Mouse (Mus musculus) heart, embryonic 14.5 days (tissue): ENCODE results near the gene Rreb1. TPM values are rescaled to one million over a fixed set of nuclear protein-coding genes. Genes with fewer than 3 reads are reported as not detected.
"Not testable (repeated sequence)": the region's sequence is repeated elsewhere in the genome, so short reads cannot be mapped to it uniquely, and the experiment has no call there.

Experiments
- ATAC-seq: fragments of 200-750 bp; cut with Nextera tagmentation; 2 replicates; pipeline ENCODE4 v1.8.0; 2017; ENCODE audit warnings: low read depth, moderate TSS enrichment; ENCODE audit not compliant: insufficient number of reproducible peaks, insufficient read depth, low FRiP score
- H3K27ac ChIP-seq, 2 experiments: fragments of 200-500 bp in 1 of 2; fragments of 300-500 bp in 1 of 2; sonication (generic) in 1 of 2; replicated peaks in 1 of 2; 2 replicates each; pipeline ENCODE4 v1.5.1; 2012 to 2014; ENCODE audit warnings: low read depth in 2 of 2, low read length in 2 of 2, control low read depth in 1 of 2, mild to moderate bottlenecking in 1 of 2, mixed read lengths in 1 of 2; ENCODE audit not compliant: control insufficient read depth in 1 of 2, insufficient read depth in 1 of 2
- H3K27me3 ChIP-seq: fragments of 300-500 bp; sonication (generic); 2 replicates; pipeline ENCODE4 v1.6.1; 2014; ENCODE audit warnings: mild to moderate bottlenecking, low read length, control low read depth; ENCODE audit not compliant: control insufficient read depth, insufficient read depth
- H3K36me3 ChIP-seq: fragments of 300-500 bp; sonication (generic); 2 replicates; pipeline ENCODE4 v1.6.1; 2014; ENCODE audit warnings: mild to moderate bottlenecking, control low read depth, low read length, mixed read lengths; ENCODE audit not compliant: control insufficient read depth, insufficient read depth
- H3K4me1 ChIP-seq, 2 experiments: fragments of 200-500 bp in 1 of 2; fragments of 300-500 bp in 1 of 2; sonication (generic) in 1 of 2; 2 replicates each; pipeline ENCODE4 v1.6.1; 2012 to 2014; ENCODE audit warnings: low read length in 2 of 2, control low read depth in 1 of 2, mixed read lengths in 1 of 2; ENCODE audit not compliant: control insufficient read depth in 2 of 2, insufficient read depth in 2 of 2
- H3K4me2 ChIP-seq: fragments of 300-500 bp; sonication (generic); 2 replicates; pipeline ENCODE4 v1.6.1; 2014; ENCODE audit warnings: mild to moderate bottlenecking, low read length
- H3K4me3 ChIP-seq, 2 experiments: fragments of 200-500 bp in 1 of 2; fragments of 300-500 bp in 1 of 2; sonication (generic) in 1 of 2; 2 replicates each; pipeline ENCODE4 v1.5.1; 2012 to 2014; ENCODE audit warnings: low read length in 2 of 2, mild to moderate bottlenecking in 2 of 2, control low read depth in 1 of 2, low read depth in 1 of 2, moderate library complexity in 1 of 2; ENCODE audit not compliant: control insufficient read depth in 1 of 2, insufficient read depth in 1 of 2
- H3K9ac ChIP-seq: fragments of 300-500 bp; sonication (generic); 2 replicates; pipeline ENCODE4 v1.6.1; 2014; ENCODE audit warnings: mild to moderate bottlenecking, low read length
- H3K9me3 ChIP-seq: fragments of 300-500 bp; sonication (generic); 2 replicates; pipeline ENCODE4 v1.6.1; 2016; ENCODE audit warnings: low read length, control low read depth; ENCODE audit not compliant: control insufficient read depth
- WGBS: fragments of 180-500 bp; shearing (Covaris S2); extraction: QIAGEN DNeasy Blood & Tissue Kit; methylation state at CpG from one replicate; pipeline ENCODE4 v1.1.7; 2014; 5-methylcytosine and 5-hydroxymethylcytosine counted together
- polyA plus RNA-seq: library from polyadenylated mRNA; unstranded; fragments of >200 nt; fragmentation: Nextera tagmentation; extraction: Ambion mirVana; gene quantifications from 2 replicates; pipeline ENCODE4 v1.2.1, GENCODE M21; 2014

The Rreb1 gene
- polyA plus RNA-seq, 1 experiment from 2014 or later = 17.8 TPM

- 15% methylated on average over 13 of the region's 13 CpGs for WGBS
- peak overlapping the region; percentile 72 to 77 for H3K4me3 ChIP-seq
- H3K36me3 ChIP-seq = no peaks in the 10 kb centered on the region
- H3K9me3 ChIP-seq = no peaks in the 10 kb centered on the region
- peaks cover 10 to 57% of the 10 kb centered on the region in 2 experiments for H3K4me1 ChIP-seq
- no peak for ATAC-seq
- H3K4me2 ChIP-seq = peak overlapping the region; percentile 99
- H3K9ac ChIP-seq = peak overlapping the region; percentile 85
- H3K27ac ChIP-seq = peak overlapping the region in 1 of 2 experiments; percentile 96; a peak in 2 of 4 replicates
- H3K27me3 ChIP-seq = no peaks in the 10 kb centered on the region
Measured at GRCm38 (mm10) chr13:37827996-37828579, 49.9 kb downstream of the Rreb1 start.

- H3K9me3 ChIP-seq = no peaks in the 10 kb centered on the region
- peak overlapping the region in 1 of 2 experiments; percentile 77; a peak in 1 of 4 replicates for H3K4me3 ChIP-seq
- no peak overlapping the region for H3K27ac ChIP-seq
- no peak for ATAC-seq
- H3K9ac ChIP-seq = no peak overlapping the region
- no peaks in the 10 kb centered on the region for H3K27me3 ChIP-seq
- peak overlapping the region; percentile 99 for H3K4me2 ChIP-seq
- 40% methylated on average over 6 of the region's 6 CpGs for WGBS
- H3K36me3 ChIP-seq = no peaks in the 10 kb centered on the region
- H3K4me1 ChIP-seq = peaks cover 10 to 65% of the 10 kb centered on the region in 2 experiments
Measured at GRCm38 (mm10) chr13:37828928-37829327, 50.7 kb downstream of the Rreb1 start.

- ATAC-seq = no peak
- WGBS = 56% methylated on average over 2 of the region's 2 CpGs
- H3K9ac ChIP-seq = no peak overlapping the region
- no peak overlapping the region for H3K4me3 ChIP-seq
- H3K27me3 ChIP-seq = no peaks in the 10 kb centered on the region
- no peak overlapping the region for H3K4me2 ChIP-seq
- H3K9me3 ChIP-seq = no peaks in the 10 kb centered on the region
- H3K36me3 ChIP-seq = no peaks in the 10 kb centered on the region
- no peak overlapping the region for H3K27ac ChIP-seq
- peaks cover 6 to 60% of the 10 kb centered on the region in 2 experiments for H3K4me1 ChIP-seq
Measured at GRCm38 (mm10) chr13:37830256-37830655, 52.1 kb downstream of the Rreb1 start.

GRCm38 (mm10) chr13:37830874-37831311 is 52.7 kb downstream of the Rreb1 start:
- H3K4me3 ChIP-seq = no peak overlapping the region
- ATAC-seq = no peak
- H3K36me3 ChIP-seq = no peaks in the 10 kb centered on the region
- no peaks in the 10 kb centered on the region for H3K27me3 ChIP-seq
- no peak overlapping the region for H3K4me2 ChIP-seq
- WGBS = 40% methylated on average over 4 of the region's 4 CpGs
- H3K9ac ChIP-seq = peak overlapping the region; percentile 18; the same call in 1 of the 2 replicates
- H3K4me1 ChIP-seq = peaks cover 6 to 56% of the 10 kb centered on the region in 2 experiments
- H3K27ac ChIP-seq = no peak overlapping the region
- H3K9me3 ChIP-seq = no peaks in the 10 kb centered on the region

GRCm38 (mm10) chr13:37832481-37832880 is 54.3 kb downstream of the Rreb1 start:
- Histone ChIP-seq H3K4me2 (no peak overlapping the region), H3K4me3 (no peak overlapping the region), H3K27ac (no peak overlapping the region), H3K4me1 (peaks cover 6 to 60% of the 10 kb centered on the region in 2 experiments), H3K9me3 (no peaks in the 10 kb centered on the region), H3K27me3 (no peaks in the 10 kb centered on the region), H3K9ac (no peak overlapping the region), H3K36me3 (no peaks in the 10 kb centered on the region)
- no peak for ATAC-seq
- 47% methylated on average over 5 of the region's 5 CpGs for WGBS

GRCm38 (mm10) chr13:37833500-37833899 is 55.3 kb downstream of the Rreb1 start:
- no peak overlapping the region for H3K4me2 ChIP-seq
- no peaks in the 10 kb centered on the region for H3K27me3 ChIP-seq
- H3K36me3 ChIP-seq = 0 out of 2 replicates have a peak, but pooled peaks cover under 1% of the 10 kb centered on the region
- H3K4me1 ChIP-seq = peaks cover 6 to 53% of the 10 kb centered on the region in 2 experiments
- H3K4me3 ChIP-seq = no peak overlapping the region
- H3K9me3 ChIP-seq = no peaks in the 10 kb centered on the region
- no peak overlapping the region for H3K27ac ChIP-seq
- 78% methylated on average over 8 of the region's 8 CpGs for WGBS
- no peak overlapping the region for H3K9ac ChIP-seq
- no peak for ATAC-seq

- Histone ChIP-seq H3K27me3 (no peaks in the 10 kb centered on the region), H3K4me1 (peaks cover 6 to 36% of the 10 kb centered on the region in 2 experiments), H3K9ac (no peak overlapping the region), H3K9me3 (no peaks in the 10 kb centered on the region), H3K4me2 (no peak overlapping the region), H3K36me3 (peaks cover 8% of the 10 kb centered on the region; the same call in 1 of the 2 replicates), H3K27ac (no peak overlapping the region), H3K4me3 (no peak overlapping the region)
- WGBS = 65% methylated on average over 1 of the region's 1 CpGs
- no peak for ATAC-seq
Measured at GRCm38 (mm10) chr13:37835296-37835695, 57.1 kb downstream of the Rreb1 start.

- H3K9ac ChIP-seq, H3K36me3 ChIP-seq, H3K4me3 ChIP-seq, H3K9me3 ChIP-seq, H3K4me2 ChIP-seq, ATAC-seq, H3K27ac ChIP-seq, H3K27me3 ChIP-seq: not testable (repeated sequence)
- peaks cover 4 to 31% of the 10 kb centered on the region in 2 experiments for H3K4me1 ChIP-seq
- 85% methylated on average over 9 of the region's 9 CpGs for WGBS
Measured at GRCm38 (mm10) chr13:37835811-37836210, 57.6 kb downstream of the Rreb1 start.
